Mouse (Mus musculus) B cell, adult 2 months (primary cell): ENCODE measurements at regions not wholly inside any gene's neighbourhood (a gene's known extent, or its start where the extent isn't known, plus 50 kb on each side); places are given as distances from the start of the nearest gene placed in this dataset.
"Not testable (repeated sequence)": the region's sequence is repeated elsewhere in the genome, so short reads cannot be mapped to it uniquely, and the experiment has no call there.

ENCODE experiments used
- DNase-seq, 2 experiments: peaks; one replicate each; pipeline ENCODE4 v3.0.0; 2022

- peak; percentile 12 to 13 for DNase-seq
Observed at GRCm38 (mm10) chr14:61757086-61757822, 150.0 kb downstream of the Kcnrg start.

- DNase-seq, result no peak
Observed at GRCm38 (mm10) chr14:61757823-61758175, 150.5 kb downstream of the Kcnrg start.

- DNase-seq, result no peak
Observed at GRCm38 (mm10) chr14:61758586-61758985, 151.3 kb downstream of the Kcnrg start.

GRCm38 (mm10) chr14:61760176-61760575, 152.9 kb downstream of the Kcnrg start:
- not testable (repeated sequence) for DNase-seq

GRCm38 (mm10) chr14:61762076-61762475, 154.8 kb downstream of the Kcnrg start:
- no peak for DNase-seq

GRCm38 (mm10) chr14:61769881-61770280, 162.6 kb downstream of the Kcnrg start:
- no peak for DNase-seq

GRCm38 (mm10) chr14:61774171-61774570, 166.9 kb downstream of the Kcnrg start:
- DNase-seq, result no peak

- no peak for DNase-seq
Observed at GRCm38 (mm10) chr14:61778618-61779017, 171.4 kb downstream of the Kcnrg start.

- DNase-seq, result no peak
Observed at GRCm38 (mm10) chr14:61783206-61783605, 175.9 kb downstream of the Kcnrg start.

GRCm38 (mm10) chr14:61784609-61785008, 177.4 kb downstream of the Kcnrg start:
- no peak for DNase-seq

- no peak for DNase-seq
Observed at GRCm38 (mm10) chr14:61786031-61786430, 178.8 kb downstream of the Kcnrg start.

- DNase-seq, result no peak
Observed at GRCm38 (mm10) chr14:61787746-61788145, 180.5 kb downstream of the Kcnrg start.

GRCm38 (mm10) chr14:61788998-61789790, 181.9 kb downstream of the Kcnrg start:
- no peak for DNase-seq

GRCm38 (mm10) chr14:61795976-61796645, 188.9 kb downstream of the Kcnrg start:
- DNase-seq, result no peak

- DNase-seq, result no peak
Observed at GRCm38 (mm10) chr14:61796671-61797070, 189.4 kb downstream of the Kcnrg start.

GRCm38 (mm10) chr14:61803421-61803925, 196.2 kb downstream of the Kcnrg start:
- no peak for DNase-seq

- no peak for DNase-seq
Observed at GRCm38 (mm10) chr14:61805433-61805832, 198.2 kb downstream of the Kcnrg start.

- no peak for DNase-seq
Observed at GRCm38 (mm10) chr14:61808193-61808592, 200.9 kb downstream of the Kcnrg start.

- DNase-seq, result no peak
Observed at GRCm38 (mm10) chr14:61809716-61810437, 202.6 kb downstream of the Kcnrg start.

GRCm38 (mm10) chr14:61810836-61811235, 203.6 kb downstream of the Kcnrg start:
- DNase-seq, result no peak

- DNase-seq, result no peak
Observed at GRCm38 (mm10) chr14:61817711-61818110, 210.5 kb downstream of the Kcnrg start.

GRCm38 (mm10) chr14:61818365-61818764, 211.1 kb downstream of the Kcnrg start:
- no peak for DNase-seq

- no peak for DNase-seq
Observed at GRCm38 (mm10) chr14:61819251-61819650, 212.0 kb downstream of the Kcnrg start.
